Mouse (Mus musculus): ENCODE results near the gene Cst7.
A peak's percentile ranks its signal among the peaks of the same experiment; 100 is the strongest.
"Not testable (repeated sequence)": the region's sequence is repeated elsewhere in the genome, so short reads cannot be mapped to it uniquely, and the experiment has no call there.

Gene Cst7

GRCm38 (mm10) chr2:150569847-150570590 lies at the start of gene Cst7:
Gene Cst7 (plus strand): TSS chr2:150570415.
- peak in 1 of 2 experiments; percentile 51 for DNase-seq (ENCODE audit: low spot score in 2 of 2)

GRCm38 (mm10) chr2:150525703-150526207 lies 44.5 kb upstream of the Cst7 start:
- DNase-seq (ENCODE audit: low spot score in 2 of 2), result no peak

- not testable (repeated sequence) for DNase-seq (ENCODE audit: low spot score in 2 of 2)
These were observed 20.6 kb upstream of the Cst7 start for GRCm38 (mm10) chr2:150549576-150549975.

GRCm38 (mm10) chr2:150558568-150558967 lies 11.6 kb upstream of the Cst7 start:
- no peak for DNase-seq (ENCODE audit: low spot score in 2 of 2)

GRCm38 (mm10) chr2:150567051-150567450 lies 3.2 kb upstream of the Cst7 start:
- no peak for DNase-seq (ENCODE audit: low spot score in 2 of 2)

GRCm38 (mm10) chr2:150570761-150571160 lies 546 bp downstream of the Cst7 start:
- DNase-seq (ENCODE audit: low spot score in 2 of 2), result peak in 1 of 2 experiments; percentile 30

- peak in 1 of 2 experiments; percentile 54 for DNase-seq (ENCODE audit: low spot score in 2 of 2)
These were observed 2.2 kb downstream of the Cst7 start for GRCm38 (mm10) chr2:150572463-150572862.

GRCm38 (mm10) chr2:150576256-150576655 lies 6.0 kb downstream of the Cst7 start:
- peak; percentile 12 to 44 for DNase-seq (ENCODE audit: low spot score in 2 of 2)

GRCm38 (mm10) chr2:150578603-150579002 lies 8.4 kb downstream of the Cst7 start:
- no peak for DNase-seq (ENCODE audit: low spot score in 2 of 2)

GRCm38 (mm10) chr2:150579628-150580027 lies 9.4 kb downstream of the Cst7 start:
- no peak for DNase-seq (ENCODE audit: low spot score in 2 of 2)

GRCm38 (mm10) chr2:150589076-150589475 lies 18.9 kb downstream of the Cst7 start:
- DNase-seq (ENCODE audit: low spot score in 2 of 2), result no peak

GRCm38 (mm10) chr2:150595411-150596190 lies 25.4 kb downstream of the Cst7 start:
- no peak for DNase-seq (ENCODE audit: low spot score in 2 of 2)

GRCm38 (mm10) chr2:150600263-150600662 lies 30.0 kb downstream of the Cst7 start:
- DNase-seq (ENCODE audit: low spot score in 2 of 2), result no peak

- DNase-seq (ENCODE audit: low spot score in 2 of 2), result no peak
These were observed 32.0 kb downstream of the Cst7 start for GRCm38 (mm10) chr2:150602166-150602565.

- DNase-seq (ENCODE audit: low spot score in 2 of 2), result no peak
These were observed 34.6 kb downstream of the Cst7 start for GRCm38 (mm10) chr2:150604802-150605201.

- DNase-seq (ENCODE audit: low spot score in 2 of 2), result no peak
These were observed 36.9 kb downstream of the Cst7 start for GRCm38 (mm10) chr2:150607086-150607485.

- peak; percentile 92 to 97 for DNase-seq (ENCODE audit: low spot score in 2 of 2)
These were observed 38.0 kb downstream of the Cst7 start, which contains the start of gene Apmap for GRCm38 (mm10) chr2:150608087-150608799. Gene Apmap (minus strand): TSS chr2:150608567.

GRCm38 (mm10) chr2:150608872-150609560 lies 38.8 kb downstream of the Cst7 start:
- DNase-seq (ENCODE audit: low spot score in 2 of 2), result no peak

- no peak for DNase-seq (ENCODE audit: low spot score in 2 of 2)
These were observed 39.9 kb downstream of the Cst7 start for GRCm38 (mm10) chr2:150610097-150610496.

GRCm38 (mm10) chr2:150621698-150622097 lies 51.5 kb downstream of the Cst7 start:
- DNase-seq (ENCODE audit: low spot score in 2 of 2), result no peak

- no peak for DNase-seq (ENCODE audit: low spot score in 2 of 2)
These were observed 53.7 kb downstream of the Cst7 start for GRCm38 (mm10) chr2:150623957-150624356.

All from urinary bladder, postnatal 4 days (tissue).